Mouse (Mus musculus) spleen, adult 2 months (tissue): ENCODE data around the gene Kl. TPM values are rescaled to one million over a fixed set of nuclear protein-coding genes. Genes with fewer than 3 reads are reported as not detected.

Source experiments
- DNase-seq, 2 experiments: peaks; one replicate each; pipeline versions ENCODE4 v3.0.0 to v3.0.0-alpha.2; 2012 to 2021; ENCODE audit warnings: low spot score in 2 of 2, low read depth in 1 of 2
- H3K27ac ChIP-seq: fragments of 200-500 bp; 2 replicates; pipeline ENCODE4 v1.5.1; 2012; ENCODE audit warnings: low read length, inconsistent platforms; ENCODE audit not compliant: insufficient read depth
- H3K27me3 ChIP-seq: fragments of 200-500 bp; 2 replicates; pipeline ENCODE4 v1.6.1; 2012; ENCODE audit warnings: mild to moderate bottlenecking, moderate library complexity, low read length, inconsistent platforms; ENCODE audit not compliant: control insufficient read depth, insufficient read depth
- H3K36me3 ChIP-seq: fragments of 200-500 bp; 2 replicates; pipeline ENCODE4 v1.6.1; 2012; ENCODE audit warnings: mild to moderate bottlenecking, low read length, inconsistent platforms; ENCODE audit not compliant: control insufficient read depth, insufficient read depth
- H3K4me1 ChIP-seq: fragments of 200-500 bp; 2 replicates; pipeline ENCODE4 v1.6.1; 2011; ENCODE audit warnings: inconsistent platforms; ENCODE audit not compliant: control insufficient read depth, insufficient read depth, insufficient read length
- H3K4me3 ChIP-seq: fragments of 200-500 bp; 2 replicates; pipeline ENCODE4 v1.5.1; 2011; ENCODE audit warnings: mild to moderate bottlenecking, inconsistent platforms; ENCODE audit not compliant: insufficient read depth, insufficient read length; ENCODE audit errors: extremely low read depth
- CTCF ChIP-seq: fragments of 200-500 bp; IDR thresholded peaks from 2 replicates; pipeline ENCODE4 v1.5.1; 2011; ENCODE audit warnings: mild to moderate bottlenecking, inconsistent platforms; ENCODE audit not compliant: insufficient read depth, insufficient read length, insufficient replicate concordance; ENCODE audit errors: extremely low read depth
- POLR2A ChIP-seq: fragments of 200-500 bp; IDR thresholded peaks from 2 replicates; pipeline ENCODE4 v1.6.1; 2011; ENCODE audit warnings: low read depth, low read length, inconsistent platforms
- WGBS: fragments of 180-500 bp; shearing (Covaris S2); methylation state at CpG from one replicate; pipeline ENCODE4 v1.1.7; 2018; 5-methylcytosine and 5-hydroxymethylcytosine counted together
- polyA plus RNA-seq: library from polyadenylated mRNA; depleted of rRNA; stranded (reverse); fragments of >200 nt; gene quantifications from 2 replicates; pipeline ENCODE4 v1.2.3, GENCODE M21; 2012

Kl gene
- polyA plus RNA-seq, 1 experiment, result 0.05 TPM

- DNase-seq, result no peak
- Histone ChIP-seq H3K4me3 (no peak overlapping the region), H3K27me3 (no peaks in the 10 kb centered on the region), H3K27ac (no peak overlapping the region), H3K4me1 (no peaks in the 10 kb centered on the region), H3K36me3 (no peaks in the 10 kb centered on the region)
- WGBS, result 89% methylated on average over 13 of the region's 13 CpGs
- TF ChIP-seq CTCF, result no peak
- no peak for TF ChIP-seq POLR2A
Measured at GRCm38 (mm10) chr5:150918599-150918998, 33.8 kb upstream of the Kl start.

DNA sequence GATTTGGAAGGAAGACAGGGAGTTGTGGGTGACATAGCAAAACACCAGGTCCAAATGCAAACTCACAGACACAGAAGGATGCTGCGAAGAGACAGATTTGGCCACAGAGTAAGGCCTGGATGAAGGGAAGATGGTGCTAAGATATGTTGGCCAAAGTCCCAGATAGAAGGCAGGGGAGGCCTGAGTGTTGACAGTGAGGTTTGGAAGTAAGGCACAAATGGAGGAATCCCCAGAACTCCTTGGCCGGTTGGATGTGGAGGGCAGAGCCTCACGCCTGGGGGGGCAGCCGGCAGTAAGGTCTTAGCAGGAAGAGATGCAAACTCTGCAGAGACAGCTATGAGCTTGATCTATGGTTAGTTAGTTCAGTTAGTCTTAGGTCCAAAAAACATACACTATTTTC lies 33.1 kb upstream of the Kl start:
- Histone ChIP-seq H3K36me3 (no peaks in the 10 kb centered on the region), H3K27me3 (no peaks in the 10 kb centered on the region), H3K4me3 (no peak overlapping the region), H3K27ac (no peak overlapping the region), H3K4me1 (no peaks in the 10 kb centered on the region)
- WGBS, result 87% methylated on average over 4 of the region's 4 CpGs
- no peak for DNase-seq
- TF ChIP-seq CTCF (no peak), POLR2A (no peak)

DNA sequence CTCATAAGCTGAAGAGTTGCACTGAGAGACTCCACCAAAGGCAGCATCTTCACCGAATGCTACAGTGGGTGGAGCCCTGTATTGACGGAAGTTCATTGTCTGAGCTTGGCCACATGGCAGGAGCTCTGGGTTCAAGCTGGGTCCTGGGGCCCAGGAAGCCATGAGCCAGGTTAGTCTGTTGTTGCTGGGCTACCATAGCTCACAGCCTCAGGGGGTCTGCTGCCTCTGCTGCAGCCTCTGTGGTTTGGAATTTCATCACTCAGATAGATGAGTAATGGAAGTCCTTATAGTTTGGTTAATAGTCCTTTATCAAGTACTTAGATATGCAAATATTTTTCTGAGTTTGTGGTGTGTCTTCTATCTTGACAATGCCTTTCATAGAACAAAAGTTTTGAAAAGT lies 32.4 kb upstream of the Kl start:
- no peak overlapping the region for H3K27ac ChIP-seq
- H3K36me3 ChIP-seq, result no peaks in the 10 kb centered on the region
- no peaks in the 10 kb centered on the region for H3K27me3 ChIP-seq
- H3K4me1 ChIP-seq, result no peaks in the 10 kb centered on the region
- WGBS, result 90% methylated on average over 2 of the region's 2 CpGs
- TF ChIP-seq POLR2A (no peak), CTCF (no peak)
- no peak for DNase-seq
- no peak overlapping the region for H3K4me3 ChIP-seq

DNA sequence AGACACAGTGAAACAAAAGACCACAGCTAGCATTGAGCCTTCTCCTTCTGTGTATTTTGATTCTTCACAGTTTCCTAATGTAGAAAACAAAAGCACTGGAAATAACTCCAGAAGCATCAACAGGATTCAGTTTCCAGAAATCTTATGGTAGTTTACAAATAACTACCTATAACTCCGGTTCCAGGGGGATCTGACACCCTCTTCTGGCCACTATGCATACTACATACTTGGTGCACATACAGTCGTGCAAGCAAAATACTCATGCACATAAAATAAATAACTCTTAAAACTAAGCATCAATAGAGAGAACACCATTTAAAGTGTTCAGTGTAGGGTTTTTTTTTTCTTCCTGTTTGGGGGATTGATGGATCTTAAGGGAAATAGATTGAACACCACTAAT lies 23.0 kb upstream of the Kl start:
- TF ChIP-seq CTCF (no peak), POLR2A (no peak)
- no peaks in the 10 kb centered on the region for H3K36me3 ChIP-seq
- WGBS, result 86% methylated on average over 2 of the region's 2 CpGs
- DNase-seq, result no peak
- H3K4me1 ChIP-seq, result no peaks in the 10 kb centered on the region
- no peaks in the 10 kb centered on the region for H3K27me3 ChIP-seq
- no peak overlapping the region for H3K4me3 ChIP-seq
- H3K27ac ChIP-seq, result no peak overlapping the region

GRCm38 (mm10) chr5:150932596-150932995 lies 19.8 kb upstream of the Kl start:
- no peak for TF ChIP-seq POLR2A
- TF ChIP-seq CTCF, result no peak
- 83% methylated on average over 2 of the region's 2 CpGs for WGBS
- Histone ChIP-seq H3K27ac (no peak overlapping the region), H3K4me3 (no peak overlapping the region), H3K27me3 (no peaks in the 10 kb centered on the region), H3K36me3 (no peaks in the 10 kb centered on the region), H3K4me1 (no peaks in the 10 kb centered on the region)
- DNase-seq, result no peak

- 71% methylated on average over 5 of the region's 5 CpGs for WGBS
- Histone ChIP-seq H3K27ac (no peak overlapping the region), H3K36me3 (no peaks in the 10 kb centered on the region), H3K27me3 (no peaks in the 10 kb centered on the region), H3K4me1 (no peaks in the 10 kb centered on the region), H3K4me3 (no peak overlapping the region)
- no peak for DNase-seq
- TF ChIP-seq CTCF (no peak), POLR2A (no peak)
Measured at GRCm38 (mm10) chr5:150936213-150936612, 16.2 kb upstream of the Kl start.

- DNase-seq, result no peak
- H3K27ac ChIP-seq, result no peak overlapping the region
- WGBS, result 78% methylated on average over 4 of the region's 4 CpGs
Measured at GRCm38 (mm10) chr5:150936807-150937206, 15.6 kb upstream of the Kl start.

GRCm38 (mm10) chr5:150937501-150937900 lies 14.9 kb upstream of the Kl start:
- WGBS, result 79% methylated on average over 2 of the region's 2 CpGs
- DNase-seq, result no peak
- H3K27ac ChIP-seq, result no peak overlapping the region
- H3K36me3 ChIP-seq, result no peaks in the 10 kb centered on the region
- H3K27me3 ChIP-seq, result no peaks in the 10 kb centered on the region
- H3K4me1 ChIP-seq, result no peaks in the 10 kb centered on the region
- TF ChIP-seq POLR2A (no peak), CTCF (no peak)
- no peak overlapping the region for H3K4me3 ChIP-seq

More at GRCm38 (mm10) chr5:150936807-150937206, 15.6 kb upstream of the Kl start:
- Histone ChIP-seq H3K27me3 (no peaks in the 10 kb centered on the region), H3K4me1 (no peaks in the 10 kb centered on the region), H3K36me3 (no peaks in the 10 kb centered on the region), H3K4me3 (no peak overlapping the region)
- no peak for TF ChIP-seq POLR2A
- no peak for TF ChIP-seq CTCF
